Mouse (Mus musculus): ENCODE measurements around the gene Zfp951.
"Not testable (repeated sequence)": the region's sequence is repeated elsewhere in the genome, so short reads cannot be mapped to it uniquely, and the experiment has no call there.

The Zfp951 gene

DNA sequence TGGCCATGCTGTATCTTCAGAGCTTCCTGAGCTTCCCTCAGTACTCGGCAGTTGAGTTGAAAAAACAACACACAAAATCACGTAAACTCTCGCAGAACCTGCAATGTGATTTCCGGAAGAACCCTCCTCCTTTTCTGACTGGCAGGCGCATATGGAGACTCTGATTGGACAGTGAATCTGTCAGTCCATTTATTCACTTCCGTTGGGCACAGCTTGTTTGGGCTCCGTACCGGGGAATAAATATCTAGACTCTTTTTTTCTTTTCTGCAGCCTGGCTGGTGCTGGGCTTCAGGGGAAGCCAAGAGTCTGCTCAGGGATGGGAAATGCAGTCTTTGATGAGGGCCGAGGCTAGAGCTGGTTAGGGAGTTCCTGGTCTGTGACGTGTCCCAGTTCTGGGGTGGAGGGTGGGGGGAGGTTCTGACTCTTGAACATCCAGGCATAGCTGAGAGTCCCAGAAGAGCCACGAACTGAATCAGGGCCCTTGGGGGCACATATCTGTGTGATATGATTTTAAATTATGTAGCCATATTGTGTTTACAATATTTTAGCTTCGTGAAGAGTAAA lies at the start of gene Zfp951:
Zfp951 (minus strand) TSS at position 109 of the 564 bp plus-strand sequence.
- DNase-seq, result peak; percentile 47 to 53

GRCm38 (mm10) chr5:104906556-104906955 lies 46.7 kb upstream of the Zfp951 start:
- not testable (repeated sequence) for DNase-seq

- DNase-seq, result not testable (repeated sequence)
Observed at GRCm38 (mm10) chr5:104859045-104859961, 567 bp downstream of the Zfp951 start.

DNA sequence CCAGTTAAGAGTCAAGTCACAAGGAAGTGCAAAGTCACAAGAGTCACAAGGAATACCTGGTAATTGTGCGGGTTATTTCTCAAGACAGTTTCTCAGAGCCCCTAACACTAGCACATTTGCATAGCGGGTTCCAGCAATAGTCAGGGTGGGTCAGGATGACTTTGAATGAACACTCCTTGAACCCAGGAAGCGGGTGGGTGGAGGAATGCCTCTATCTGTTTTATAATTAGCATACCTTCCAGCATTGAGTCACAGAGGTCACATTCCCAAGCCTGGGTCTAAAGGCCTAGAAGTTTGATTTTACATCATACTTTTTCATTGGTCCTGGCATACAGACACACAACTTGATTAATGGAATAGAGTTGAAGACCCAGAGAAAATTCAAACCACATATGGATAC lies 5.3 kb downstream of the Zfp951 start:
- not testable (repeated sequence) for DNase-seq

- no peak for DNase-seq
Observed at GRCm38 (mm10) chr5:104833330-104833729, 26.5 kb downstream of the Zfp951 start.

DNA sequence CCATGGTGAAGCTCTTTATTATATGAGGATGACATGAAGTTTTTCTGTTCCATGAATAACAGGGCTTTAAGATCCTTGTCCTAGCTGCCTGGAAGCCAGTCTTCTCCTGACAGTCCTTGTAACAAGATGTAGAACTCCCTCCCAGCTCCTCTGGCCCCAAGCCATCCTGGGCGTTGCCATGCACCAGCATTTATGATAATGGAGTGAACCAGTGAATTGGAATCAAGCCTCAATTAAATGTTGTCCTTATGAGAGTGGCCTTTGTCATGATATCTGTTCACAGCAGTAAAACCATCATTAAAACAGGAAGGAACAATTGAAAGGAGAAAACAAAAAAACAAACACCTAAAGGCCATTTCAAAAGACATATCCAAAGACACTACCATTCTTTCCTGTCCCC lies 30.3 kb downstream of the Zfp951 start:
- DNase-seq, result no peak

DNA sequence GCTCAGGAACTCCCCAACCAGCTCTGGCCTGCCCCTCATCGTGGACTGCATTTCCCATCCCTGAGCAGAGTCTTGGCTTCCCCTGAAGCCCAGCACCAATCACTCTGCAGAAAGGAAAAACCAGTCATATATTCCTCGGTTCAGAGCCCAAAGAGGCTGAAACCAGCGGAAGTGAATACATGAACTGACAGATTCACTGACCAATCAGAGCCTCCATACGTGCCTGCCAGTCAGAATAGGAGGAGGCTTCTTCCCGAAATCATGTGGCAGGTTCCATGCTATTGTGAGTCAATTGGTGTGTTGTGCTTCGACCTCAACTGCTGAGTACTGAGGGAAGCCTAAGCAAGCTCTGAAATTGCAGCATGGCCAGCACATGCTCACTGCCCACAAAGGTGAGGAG lies 89.7 kb downstream of the Zfp951 start:
- not testable (repeated sequence) for DNase-seq

Data from thymus, postnatal 36 days (tissue).